In genomic region chr5:97299631-97300030, GRCm38 (mm10) we compare ENCODE assay signal across 15 mouse cellular contexts.
"Had no signal": no experiment of that assay in that cellular context is flagged by ENCODE, and none has a peak within 500 bp of the region (broad histone marks: within the 10 kb centered on the region; RNA-seq: fewer than 3 reads in every experiment).

No protein-coding gene starts in this region.

- H3K27ac ChIP-seq: limb, embryonic 13.5 days; liver, embryonic 14.5 days; midbrain, embryonic 10.5 days; midbrain, embryonic 15.5 days had no signal

- H3K4me1 ChIP-seq: limb, embryonic 13.5 days; midbrain, embryonic 15.5 days had no signal

- ATAC-seq: midbrain, embryonic 15.5 days had no signal

- H3K27me3 ChIP-seq: limb, embryonic 13.5 days; midbrain, embryonic 15.5 days had no signal

- DNase-seq: kidney, adult 11 months; kidney, postnatal 10 days; kidney, postnatal 4 days; left cerebral cortex, postnatal 4 days; lung, adult 18-20 months; retina, postnatal 1 day; right cerebral cortex, postnatal 4 days; spleen, adult 18-20 months; thymus, adult 2 months; thymus, postnatal 25 days had no signal

- H3K4me3 ChIP-seq: layer of hippocampus, adult 2 months; limb, embryonic 13.5 days; midbrain, embryonic 10.5 days; midbrain, embryonic 15.5 days had no signal
